Mouse (Mus musculus) myocyte (in vitro differentiated cells): ENCODE data around the gene Tagln. TPM values are rescaled to one million over a fixed set of nuclear protein-coding genes. Genes with fewer than 3 reads are reported as not detected.

ENCODE experiments used
- H3K27me3 ChIP-seq: one replicate; pipeline ENCODE4 v1.6.1; 2011; ENCODE audit not compliant: control insufficient read depth, insufficient read depth, insufficient read length
- H3K36me3 ChIP-seq: one replicate; pipeline ENCODE4 v1.6.1; 2011; ENCODE audit not compliant: control insufficient read depth, insufficient read depth
- H3K4me2 ChIP-seq: one replicate; pipeline ENCODE4 v1.6.1; 2011; ENCODE audit warnings: low read depth, control low read depth
- H3K4me3 ChIP-seq: one replicate; pipeline ENCODE4 v1.5.1; 2011; ENCODE audit warnings: mild to moderate bottlenecking, control low read depth, moderate library complexity
- H3K79me2 ChIP-seq: one replicate; pipeline ENCODE4 v1.6.1; 2011; ENCODE audit not compliant: control insufficient read depth, insufficient read depth
- H3ac ChIP-seq: one replicate; pipeline ENCODE4 v1.6.1; 2011; ENCODE audit not compliant: control insufficient read depth, insufficient read length
- CEBPB ChIP-seq: IDR thresholded peaks from 2 replicates; pipeline ENCODE4 v1.6.1; 2011; ENCODE audit warnings: mild to moderate bottlenecking, moderate library complexity; ENCODE audit not compliant: poor library complexity, insufficient read depth, severe bottlenecking
- E2F4 ChIP-seq: IDR thresholded peaks from one replicate; pipeline ENCODE4 v1.6.1; 2011; ENCODE audit warnings: mild to moderate bottlenecking, control low read depth, moderate library complexity; ENCODE audit not compliant: insufficient read depth
- MAX ChIP-seq: IDR thresholded peaks from one replicate; pipeline ENCODE4 v1.6.1; 2011; ENCODE audit warnings: low read depth, mild to moderate bottlenecking, control low read depth
- MYOD1 ChIP-seq, 3 experiments: IDR thresholded peaks; one replicate each; pipeline ENCODE4 v1.6.1; 2011; ENCODE audit warnings: control low read depth in 2 of 3, low read depth in 2 of 3, mild to moderate bottlenecking in 2 of 3, moderate library complexity in 1 of 3; ENCODE audit not compliant: insufficient read length in 2 of 3, control insufficient read depth in 1 of 3
- MYOG ChIP-seq, 3 experiments: IDR thresholded peaks; one replicate each; pipeline ENCODE4 v1.6.1; 2011; ENCODE audit warnings: control low read depth in 2 of 3, low read depth in 2 of 3, mild to moderate bottlenecking in 2 of 3; ENCODE audit not compliant: insufficient read length in 2 of 3, control insufficient read depth in 1 of 3, insufficient read depth in 1 of 3
- POLR2A ChIP-seq: IDR thresholded peaks from one replicate; pipeline ENCODE4 v1.6.1; 2011; ENCODE audit warnings: low read depth, mild to moderate bottlenecking, control low read depth, moderate library complexity; ENCODE audit not compliant: insufficient read length
- POLR2AphosphoS2 ChIP-seq: IDR thresholded peaks from one replicate; pipeline ENCODE4 v1.6.1; 2011; ENCODE audit warnings: low read depth, control low read depth; ENCODE audit not compliant: insufficient read length
- REST ChIP-seq: IDR thresholded peaks from one replicate; pipeline ENCODE4 v1.6.1; 2011; ENCODE audit warnings: mild to moderate bottlenecking, control low read depth, moderate library complexity; ENCODE audit not compliant: insufficient read depth, insufficient read length
- SRF ChIP-seq: IDR thresholded peaks from one replicate; pipeline ENCODE4 v1.6.1; 2011; ENCODE audit warnings: low read depth; ENCODE audit not compliant: control insufficient read depth, insufficient read length
- TCF12 ChIP-seq: IDR thresholded peaks from one replicate; pipeline ENCODE4 v1.6.1; 2011; ENCODE audit warnings: mild to moderate bottlenecking, control low read depth; ENCODE audit not compliant: poor library complexity, insufficient read depth, severe bottlenecking
- TCF3 ChIP-seq: IDR thresholded peaks from one replicate; pipeline ENCODE4 v1.6.1; 2011; ENCODE audit warnings: low read depth, control low read depth; ENCODE audit not compliant: insufficient read length
- USF1 ChIP-seq: IDR thresholded peaks from one replicate; pipeline ENCODE4 v1.6.1; 2011; ENCODE audit warnings: low read depth, mild to moderate bottlenecking, control low read depth, moderate library complexity
- polyA plus RNA-seq: library from polyadenylated mRNA; unstranded; fragments of >200 nt; fragmentation: generic; extraction: Trizol; gene quantifications from one replicate; pipeline ENCODE4 v1.2.1, GENCODE M21; 2012; ENCODE audit warnings: missing spikeins

Tagln gene
- polyA plus RNA-seq, 1 experiment: 142 TPM

GRCm38 (mm10) chr9:45946182-45946871, 10.5 kb upstream of the Tagln start:
- Histone ChIP-seq H3ac (no peak overlapping the region), H3K36me3 (peaks cover 27% of the 10 kb centered on the region), H3K4me2 (no peak overlapping the region), H3K79me2 (no peaks in the 10 kb centered on the region), H3K4me3 (no peak overlapping the region), H3K27me3 (no peaks in the 10 kb centered on the region)
- no peak for TF ChIP-seq MYOG (IDR thresholded peaks at IDR 0.05; ENCODE audit: control insufficient read depth in 1 of 3, insufficient read depth in 1 of 3, insufficient read length in 2 of 3, low read depth in 2 of 3)
- TF ChIP-seq USF1: no peak
- TF ChIP-seq MAX: no peak

- Histone ChIP-seq H3ac (no peak overlapping the region), H3K79me2 (no peaks in the 10 kb centered on the region), H3K27me3 (no peaks in the 10 kb centered on the region), H3K36me3 (peaks cover 27% of the 10 kb centered on the region), H3K4me2 (no peak overlapping the region), H3K4me3 (no peak overlapping the region)
- TF ChIP-seq MYOD1 (IDR thresholded peaks at IDR 0.05; ENCODE audit: control insufficient read depth in 1 of 3, insufficient read length in 2 of 3, low read depth in 2 of 3): no peak
- no peak for TF ChIP-seq MYOG (IDR thresholded peaks at IDR 0.05; ENCODE audit: control insufficient read depth in 1 of 3, insufficient read depth in 1 of 3, insufficient read length in 2 of 3, low read depth in 2 of 3)
- TF ChIP-seq MAX: no peak
- TF ChIP-seq SRF: no peak
- no peak for TF ChIP-seq USF1
- TF ChIP-seq E2F4: no peak
- TF ChIP-seq TCF12: no peak
- TF ChIP-seq CEBPB: no peak
- TF ChIP-seq POLR2A: no peak
Measured at GRCm38 (mm10) chr9:45945721-45946120, 9.9 kb upstream of the Tagln start.

- TF ChIP-seq TCF12 (no peak), CEBPB (no peak), TCF3 (no peak), MYOD1 (IDR thresholded peaks at IDR 0.05; ENCODE audit: control insufficient read depth in 1 of 3, insufficient read length in 2 of 3, low read depth in 2 of 3) (no peak), E2F4 (no peak), REST (no peak), USF1 (no peak), POLR2A (no peak), MYOG (IDR thresholded peaks at IDR 0.05; ENCODE audit: control insufficient read depth in 1 of 3, insufficient read depth in 1 of 3, insufficient read length in 2 of 3, low read depth in 2 of 3) (no peak), MAX (no peak), POLR2AphosphoS2 (no peak), SRF (no peak)
- Histone ChIP-seq H3K79me2 (no peaks in the 10 kb centered on the region), H3K36me3 (peaks cover 17% of the 10 kb centered on the region)
Measured at GRCm38 (mm10) chr9:45944506-45945400, 8.9 kb upstream of the Tagln start.

GRCm38 (mm10) chr9:45943628-45944505, 8.0 kb upstream of the Tagln start:
- Histone ChIP-seq H3K36me3 (peaks cover 10% of the 10 kb centered on the region), H3K4me3 (no peak overlapping the region), H3K4me2 (no peak overlapping the region), H3K27me3 (no peaks in the 10 kb centered on the region), H3K79me2 (no peaks in the 10 kb centered on the region), H3ac (no peak overlapping the region)
- TF ChIP-seq TCF12 (no peak), POLR2AphosphoS2 (no peak), POLR2A (no peak), TCF3 (no peak), E2F4 (no peak), USF1 (no peak), SRF (no peak), REST (no peak), CEBPB (no peak), MYOD1 (IDR thresholded peaks at IDR 0.05; ENCODE audit: control insufficient read depth in 1 of 3, insufficient read length in 2 of 3, low read depth in 2 of 3) (no peak), MAX (no peak), MYOG (IDR thresholded peaks at IDR 0.05; ENCODE audit: control insufficient read depth in 1 of 3, insufficient read depth in 1 of 3, insufficient read length in 2 of 3, low read depth in 2 of 3) (no peak)

More at GRCm38 (mm10) chr9:45944506-45945400, 8.9 kb upstream of the Tagln start:
- H3K27me3 ChIP-seq: no peaks in the 10 kb centered on the region
- H3ac ChIP-seq: no peak overlapping the region
- H3K4me2 ChIP-seq: no peak overlapping the region
- H3K4me3 ChIP-seq: no peak overlapping the region
